Mouse (Mus musculus): ENCODE measurements around the gene Tcf3. TPM values are rescaled to one million over a fixed set of nuclear protein-coding genes. Genes with fewer than 3 reads are reported as not detected.

Tcf3 gene
- polyA plus RNA-seq, 1 experiment, result 128 TPM

GRCm38 (mm10) chr10:80421651-80422472 is 11.6 kb downstream of the Tcf3 start:
- peak; percentile 58 for DNase-seq (ENCODE audit: low read depth)

GRCm38 (mm10) chr10:80421208-80421607 is 12.2 kb downstream of the Tcf3 start:
- no peak for TF ChIP-seq CTCF (IDR thresholded peaks at IDR 0.05; ENCODE audit: borderline replicate concordance, extremely low read depth, insufficient read depth, insufficient read length)
- TF ChIP-seq POLR2A (IDR thresholded peaks at IDR 0.05; ENCODE audit: borderline replicate concordance, extremely low read depth, insufficient read depth, insufficient read length, poor library complexity, severe bottlenecking), result no peak
- DNase-seq (ENCODE audit: low read depth), result no peak

More at GRCm38 (mm10) chr10:80421651-80422472, 11.6 kb downstream of the Tcf3 start:
- TF ChIP-seq CTCF (IDR thresholded peaks at IDR 0.05; ENCODE audit: borderline replicate concordance, extremely low read depth, insufficient read depth, insufficient read length) (no peak), POLR2A (IDR thresholded peaks at IDR 0.05; ENCODE audit: borderline replicate concordance, extremely low read depth, insufficient read depth, insufficient read length, poor library complexity, severe bottlenecking) (no peak)

GRCm38 (mm10) chr10:80420729-80421128 is 12.7 kb downstream of the Tcf3 start:
- no peak for DNase-seq (ENCODE audit: low read depth)
- no peak for TF ChIP-seq CTCF (IDR thresholded peaks at IDR 0.05; ENCODE audit: borderline replicate concordance, extremely low read depth, insufficient read depth, insufficient read length)
- TF ChIP-seq POLR2A (IDR thresholded peaks at IDR 0.05; ENCODE audit: borderline replicate concordance, extremely low read depth, insufficient read depth, insufficient read length, poor library complexity, severe bottlenecking), result no peak

- DNase-seq (ENCODE audit: low read depth), result peak; percentile 49
- TF ChIP-seq CTCF (IDR thresholded peaks at IDR 0.05; ENCODE audit: borderline replicate concordance, extremely low read depth, insufficient read depth, insufficient read length) (no peak), POLR2A (IDR thresholded peaks at IDR 0.05; ENCODE audit: borderline replicate concordance, extremely low read depth, insufficient read depth, insufficient read length, poor library complexity, severe bottlenecking) (no peak)
Measured at GRCm38 (mm10) chr10:80419419-80419818, 14.0 kb downstream of the Tcf3 start.

GRCm38 (mm10) chr10:80418311-80418710 is 15.1 kb downstream of the Tcf3 start:
- TF ChIP-seq POLR2A (IDR thresholded peaks at IDR 0.05; ENCODE audit: borderline replicate concordance, extremely low read depth, insufficient read depth, insufficient read length, poor library complexity, severe bottlenecking) (no peak), CTCF (IDR thresholded peaks at IDR 0.05; ENCODE audit: borderline replicate concordance, extremely low read depth, insufficient read depth, insufficient read length) (no peak)
- peak; percentile 92 for DNase-seq (ENCODE audit: low read depth)

- peak; percentile 40 for DNase-seq (ENCODE audit: low read depth)
- TF ChIP-seq CTCF (IDR thresholded peaks at IDR 0.05; ENCODE audit: borderline replicate concordance, extremely low read depth, insufficient read depth, insufficient read length) (no peak), POLR2A (IDR thresholded peaks at IDR 0.05; ENCODE audit: borderline replicate concordance, extremely low read depth, insufficient read depth, insufficient read length, poor library complexity, severe bottlenecking) (no peak)
Measured at GRCm38 (mm10) chr10:80417841-80418240, 15.6 kb downstream of the Tcf3 start.

- TF ChIP-seq CTCF (IDR thresholded peaks at IDR 0.05; ENCODE audit: borderline replicate concordance, extremely low read depth, insufficient read depth, insufficient read length) (no peak), POLR2A (IDR thresholded peaks at IDR 0.05; ENCODE audit: borderline replicate concordance, extremely low read depth, insufficient read depth, insufficient read length, poor library complexity, severe bottlenecking) (no peak)
- DNase-seq (ENCODE audit: low read depth), result no peak
Measured at GRCm38 (mm10) chr10:80417371-80417770, 16.1 kb downstream of the Tcf3 start.

GRCm38 (mm10) chr10:80415566-80415965 is 17.9 kb downstream of the Tcf3 start:
- TF ChIP-seq CTCF (IDR thresholded peaks at IDR 0.05; ENCODE audit: borderline replicate concordance, extremely low read depth, insufficient read depth, insufficient read length), result no peak
- TF ChIP-seq POLR2A (IDR thresholded peaks at IDR 0.05; ENCODE audit: borderline replicate concordance, extremely low read depth, insufficient read depth, insufficient read length, poor library complexity, severe bottlenecking), result no peak
- DNase-seq (ENCODE audit: low read depth), result no peak

- no peak for TF ChIP-seq CTCF (IDR thresholded peaks at IDR 0.05; ENCODE audit: borderline replicate concordance, extremely low read depth, insufficient read depth, insufficient read length)
- TF ChIP-seq POLR2A (IDR thresholded peaks at IDR 0.05; ENCODE audit: borderline replicate concordance, extremely low read depth, insufficient read depth, insufficient read length, poor library complexity, severe bottlenecking), result no peak
- DNase-seq (ENCODE audit: low read depth), result peak; percentile 86
Measured at GRCm38 (mm10) chr10:80412656-80413541, 20.5 kb downstream of the Tcf3 start.

GRCm38 (mm10) chr10:80407924-80408323 is 25.5 kb downstream of the Tcf3 start:
- TF ChIP-seq POLR2A (IDR thresholded peaks at IDR 0.05; ENCODE audit: borderline replicate concordance, extremely low read depth, insufficient read depth, insufficient read length, poor library complexity, severe bottlenecking) (no peak), CTCF (IDR thresholded peaks at IDR 0.05; ENCODE audit: borderline replicate concordance, extremely low read depth, insufficient read depth, insufficient read length) (no peak)
- DNase-seq (ENCODE audit: low read depth), result no peak
